Mouse (Mus musculus): ENCODE measurements around the gene Cabp2.

Gene Cabp2

DNA sequence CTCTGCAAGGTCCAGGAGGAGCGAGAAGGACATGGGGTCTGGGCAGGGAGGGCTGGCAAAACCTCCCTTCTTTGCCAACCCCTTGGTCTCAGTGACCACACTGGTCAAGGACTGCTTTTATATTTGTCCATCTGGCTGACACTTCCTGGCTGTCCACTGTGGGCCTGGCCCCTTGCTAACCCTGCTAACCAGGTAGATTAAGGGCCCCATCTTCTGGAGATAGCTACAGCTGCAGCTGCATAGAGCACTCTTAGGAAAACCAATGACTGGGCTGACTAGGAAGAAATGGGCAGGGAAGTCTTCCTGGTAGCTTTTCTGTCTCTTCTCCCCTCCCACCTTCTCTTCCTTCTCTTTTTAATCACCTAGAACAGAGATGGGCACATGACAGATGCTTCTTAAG is 3.6 kb downstream of the Cabp2 start:
- CTCF ChIA-PET: interaction anchor here (0.5 to 2.4 kb wide), 11 partner anchors 10 to 210 kb away, joined by 3 to 11 read pairs (median 3); partner anchors contain the start of genes Cdk2ap2 (in 1 of the 4) and Gstp2 (in 1 of the 4)
- POLR2A ChIA-PET: interaction anchor here in 3 of 4 experiments (0.8 to 6.7 kb wide), 16 partner anchors 9 to 198 kb away, joined by 3 to 45 read pairs (median 4); partner anchors contain the start of genes Cdk2ap2 (in 3 of the 3), Ankrd13d (in 1 of the 3), Gstp2 (in 1 of the 3) and Gstp3 (in 1 of the 3)

DNA sequence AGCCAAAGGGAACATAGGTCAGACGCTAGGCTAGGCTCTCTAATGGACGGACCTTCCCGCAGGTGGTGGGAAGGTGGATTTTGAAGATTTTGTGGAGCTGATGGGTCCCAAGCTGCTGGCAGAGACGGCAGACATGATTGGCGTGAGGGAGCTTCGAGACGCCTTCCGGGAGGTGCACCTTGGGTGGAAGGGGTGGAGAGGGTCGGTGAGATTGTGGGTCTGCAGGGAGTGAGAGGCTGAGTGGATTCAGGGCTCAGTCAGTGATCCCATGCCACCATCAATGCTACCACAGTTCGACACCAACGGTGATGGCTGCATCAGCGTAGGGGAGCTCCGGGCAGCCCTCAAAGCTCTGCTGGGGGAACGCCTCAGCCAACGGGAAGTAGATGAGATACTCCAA is 4.8 kb downstream of the Cabp2 start:
- CTCF ChIA-PET: interaction anchor here in 2 of 4 experiments (1.3 to 2.4 kb wide), 3 partner anchors 8 to 142 kb away, joined by 3 to 11 read pairs (median 5); no protein-coding TSS in a partner anchor
- POLR2A ChIA-PET: interaction anchor here in 3 of 4 experiments (0.6 to 6.7 kb wide), 11 partner anchors 9 to 951 kb away, joined by 3 to 45 read pairs (median 4); partner anchors contain the start of genes Cdk2ap2 (in 3 of the 3), Gstp3 (in 2 of the 3) and Ankrd13d (in 1 of the 3)

DNA sequence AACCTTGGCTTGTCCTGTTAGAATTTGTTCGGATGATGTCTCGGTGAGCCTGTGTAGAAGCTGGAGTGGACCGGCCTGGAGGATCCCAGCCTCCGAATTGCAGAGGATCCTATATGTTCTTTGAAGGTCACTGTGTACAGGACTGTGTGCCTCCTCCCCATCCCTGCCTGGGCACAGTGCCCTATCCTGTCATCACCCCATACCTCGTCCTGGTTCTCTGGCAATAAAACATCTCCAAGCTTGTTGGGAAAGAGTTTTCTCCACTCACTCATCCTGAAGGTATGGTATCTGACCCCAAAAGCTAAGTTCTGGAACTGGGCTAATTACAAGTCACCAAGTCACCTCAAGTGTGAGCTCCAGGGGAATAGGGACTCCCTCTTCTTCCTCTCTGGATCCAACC is 5.7 kb downstream of the Cabp2 start:
- ChIA-PET POLR2A (interaction anchor here in 2 of 4 experiments (1.6 to 2.0 kb wide), 3 partner anchors 27 to 31 kb away, joined by 3 to 7 read pairs (median 4); partner anchors contain the start of gene Gstp3 (in 2 of the 2)), CTCF (interaction anchor here in 1 of 4 experiments (0.6 to 1.5 kb wide), 3 partner anchors 9 to 689 kb away, joined by 3 to 4 read pairs (median 3); no protein-coding TSS in a partner anchor)

DNA sequence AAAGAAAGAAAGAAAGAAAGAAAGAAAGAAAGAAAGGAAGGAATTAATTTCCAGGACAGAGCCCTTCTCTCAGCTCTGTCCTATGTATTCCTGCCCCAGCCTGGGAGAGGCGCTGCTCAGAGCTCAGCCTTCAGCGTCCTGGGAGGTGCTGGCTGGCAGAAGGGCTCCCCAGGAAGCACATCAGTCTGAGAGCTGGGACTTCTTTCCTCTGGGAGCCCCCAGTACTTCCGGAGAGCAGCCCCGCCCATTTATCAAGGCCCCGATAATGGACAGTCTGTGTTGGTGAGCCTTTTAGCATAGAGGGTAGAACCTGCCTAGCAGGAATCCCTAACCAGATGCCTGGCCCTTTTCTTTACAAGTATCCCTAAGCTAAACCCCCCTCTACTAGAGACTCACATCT is 6.8 kb downstream of the Cabp2 start:
- ChIA-PET CTCF (interaction anchor here in 1 of 4 experiments (1.4 to 1.5 kb wide), 2 partner anchors 8 to 37 kb away, joined by 3 to 4 read pairs; no protein-coding TSS in a partner anchor), POLR2A (interaction anchor here in 3 of 4 experiments (0.6 to 1.7 kb wide), 9 partner anchors 9 to 158 kb away, joined by 3 to 7 read pairs (median 4); partner anchors contain the start of genes Cdk2ap2 (in 2 of the 3), Gstp3 (in 1 of the 3), Ndufv1 (in 1 of the 3) and Rad9a (in 1 of the 3))

DNA sequence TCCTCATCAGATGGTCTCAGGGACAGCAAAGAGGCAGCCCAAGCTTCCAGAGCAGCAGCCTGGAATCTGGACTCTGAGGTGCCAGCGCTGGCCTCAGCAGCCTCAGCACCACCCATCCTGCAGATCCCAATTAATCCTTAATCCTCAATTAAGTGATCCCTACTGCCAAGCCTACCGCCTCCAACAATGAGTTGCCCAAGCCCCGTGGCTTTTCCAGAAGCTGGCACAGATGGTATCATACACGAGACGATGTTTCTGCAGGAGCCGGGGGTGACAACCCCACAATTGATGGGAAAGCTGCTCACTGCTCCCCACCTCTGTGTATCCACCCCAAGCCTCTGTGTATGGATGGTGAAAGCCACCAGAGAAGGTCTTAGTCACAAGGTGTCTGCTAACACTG is 7.8 kb downstream of the Cabp2 start:
- CTCF ChIA-PET: interaction anchor here in 2 of 4 experiments (0.6 to 1.5 kb wide), 4 partner anchors 10 to 435 kb away, joined by 3 read pairs; partner anchors contain the start of gene Pitpnm1 (in 1 of the 2)

DNA sequence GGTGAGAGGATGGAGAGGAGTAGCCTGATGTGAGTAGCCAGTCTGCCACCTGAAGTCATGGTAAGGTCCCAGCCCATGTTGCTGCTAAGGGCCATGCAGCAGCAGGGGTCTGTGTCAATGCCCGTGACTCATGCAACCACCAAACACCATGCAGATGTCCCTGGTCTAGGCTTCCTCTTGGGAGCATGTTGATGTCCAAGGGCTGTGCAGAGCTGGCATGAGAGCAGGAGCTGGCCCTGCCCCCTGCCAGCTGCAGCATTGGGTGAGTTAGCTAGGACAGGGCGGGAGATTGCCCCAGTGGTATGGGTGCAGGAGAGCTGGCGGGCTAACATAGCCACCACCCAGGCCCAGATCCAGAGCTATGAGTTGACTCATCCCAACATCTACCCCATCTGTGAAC is 9.1 kb downstream of the Cabp2 start:
- ChIA-PET CTCF (interaction anchor here in 1 of 4 experiments (1.1 kb wide), 1 partner anchor 116 kb away, joined by 4 read pairs; no protein-coding TSS in a partner anchor), POLR2A (interaction anchor here in 3 of 4 experiments (0.5 to 1.2 kb wide), 6 partner anchors 9 to 178 kb away, joined by 3 to 4 read pairs (median 4); partner anchors contain the start of gene Aip (in 1 of the 3))

More for the DNA sequence above, 7.8 kb downstream of the Cabp2 start:
- POLR2A ChIA-PET: interaction anchor here in 3 of 4 experiments (1.0 to 1.7 kb wide), 6 partner anchors 8 to 159 kb away, joined by 3 to 7 read pairs (median 4); partner anchors contain the start of genes Cdk2ap2 (in 2 of the 3) and Rad9a (in 1 of the 3)

DNA sequence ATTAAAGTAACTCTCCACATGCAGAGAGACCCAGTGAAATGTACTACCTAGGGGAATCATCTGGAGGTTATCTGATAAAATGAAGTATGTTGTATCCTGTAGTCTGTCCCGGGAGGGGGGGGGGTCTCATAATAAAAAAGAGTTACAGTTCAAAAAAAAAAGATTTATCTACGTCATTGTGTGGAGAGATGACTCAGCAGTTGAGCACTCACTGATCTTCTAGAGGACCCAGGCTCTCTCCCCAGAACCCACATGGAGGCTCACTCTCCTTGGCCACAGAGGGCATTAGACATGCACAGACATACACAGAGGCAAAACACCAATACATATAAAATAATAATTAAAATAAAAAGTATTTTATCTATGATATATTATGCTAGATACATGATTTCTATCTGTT is 10.0 kb downstream of the Cabp2 start:
- ChIA-PET POLR2A (interaction anchor here in 1 of 4 experiments (1.0 kb wide), 1 partner anchor 34 kb away, joined by 4 read pairs; the partner anchor contains the start of gene Aip), CTCF (interaction anchor here in 1 of 4 experiments (0.7 kb wide), 1 partner anchor 350 kb away, joined by 3 read pairs; no protein-coding TSS in a partner anchor)

DNA sequence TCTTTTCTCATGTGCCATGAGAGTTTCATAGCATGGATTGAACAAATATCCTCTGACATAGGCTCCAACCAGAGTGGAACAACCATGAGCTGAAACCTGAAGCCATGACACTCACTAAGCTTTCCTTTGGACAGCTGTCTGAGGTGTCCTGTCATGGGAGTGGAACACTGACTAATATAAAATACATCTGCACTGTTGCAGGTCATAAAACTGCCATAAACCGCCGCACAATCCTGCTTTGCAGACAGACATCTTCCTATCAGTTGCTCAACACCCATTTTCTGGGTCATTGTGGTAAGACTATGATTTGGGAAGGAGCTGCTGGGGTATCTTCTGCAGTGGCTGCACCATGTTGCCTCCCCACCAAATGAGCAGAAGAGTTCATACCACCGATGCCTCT is 11.4 kb downstream of the Cabp2 start:
- POLR2A ChIA-PET: interaction anchor here in 2 of 4 experiments (0.8 to 3.3 kb wide), 12 partner anchors 9 to 139 kb away, joined by 3 to 19 read pairs (median 4); partner anchors contain the start of genes Aip (in 1 of the 2), Gstp1 (in 1 of the 2), Gstp2 (in 1 of the 2) and Ndufv1 (in 1 of the 2)
- CTCF ChIA-PET: interaction anchor here in 3 of 4 experiments (0.6 to 1.3 kb wide), 5 partner anchors 9 to 80 kb away, joined by 3 to 5 read pairs (median 3); partner anchors contain the start of gene Ndufv1 (in 1 of the 3)

DNA sequence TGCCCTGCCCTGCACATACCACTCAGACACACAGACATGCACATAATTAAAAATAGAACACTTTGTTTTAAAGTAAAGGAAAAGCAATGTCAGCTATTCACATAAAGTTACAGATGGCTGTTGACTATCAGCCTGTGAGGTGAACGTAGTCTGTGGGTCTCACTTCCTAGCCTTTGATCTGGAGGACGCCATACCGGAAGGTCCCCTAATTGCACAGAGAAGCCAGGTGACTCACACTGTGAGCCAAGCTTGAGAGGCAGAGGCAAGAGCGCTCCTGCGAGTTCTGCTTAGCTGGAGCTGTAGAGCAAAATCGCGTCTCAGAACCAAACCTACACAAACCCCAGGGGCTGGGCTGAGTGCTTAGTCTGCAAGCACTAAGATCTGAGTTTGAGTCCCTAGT is 12.4 kb downstream of the Cabp2 start:
- POLR2A ChIA-PET: interaction anchor here in 3 of 4 experiments (0.8 to 3.3 kb wide), 22 partner anchors 8 to 189 kb away, joined by 3 to 19 read pairs (median 4); partner anchors contain the start of genes Aip (in 1 of the 3), Ankrd13d (in 1 of the 3), Gstp1 (in 1 of the 3) and Gstp2 (in 1 of the 3)
- CTCF ChIA-PET: interaction anchor here in 3 of 4 experiments (0.6 to 3.1 kb wide), 5 partner anchors 9 to 140 kb away, joined by 3 to 11 read pairs (median 4); partner anchors contain the start of gene Aip (in 1 of the 3)

DNA sequence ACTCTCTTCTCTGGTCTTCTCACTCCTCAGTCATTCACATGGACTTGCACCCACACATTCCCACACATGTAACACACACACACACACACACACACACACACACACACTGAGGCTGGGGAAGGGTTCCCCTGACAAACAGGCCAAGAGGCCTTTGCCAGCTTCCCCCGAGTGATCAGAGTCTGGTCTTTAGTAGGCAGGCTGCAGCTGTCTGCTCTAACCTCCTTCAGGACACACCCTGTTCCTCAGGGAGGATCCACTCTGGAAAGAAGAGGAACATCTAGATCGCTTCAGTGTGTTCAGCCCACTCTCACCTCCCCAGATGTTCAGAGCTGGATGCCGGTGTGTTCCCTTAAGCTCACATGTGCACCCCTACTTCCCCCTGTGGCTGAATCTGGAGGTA is 13.0 kb downstream of the Cabp2 start:
- POLR2A ChIA-PET: interaction anchor here (0.5 to 3.3 kb wide), 23 partner anchors 8 to 188 kb away, joined by 3 to 19 read pairs (median 4); partner anchors contain the start of genes Aip (in 1 of the 4), Ankrd13d (in 1 of the 4), Gm49405 (in 1 of the 4) and Gstp2 (in 1 of the 4)
- CTCF ChIA-PET: interaction anchor here in 3 of 4 experiments (0.6 to 3.1 kb wide), 8 partner anchors 9 to 345 kb away, joined by 3 to 11 read pairs (median 3); partner anchors contain the start of genes AC109138.7 (in 1 of the 3), Aip (in 1 of the 3) and Clcf1 (in 1 of the 3)

DNA sequence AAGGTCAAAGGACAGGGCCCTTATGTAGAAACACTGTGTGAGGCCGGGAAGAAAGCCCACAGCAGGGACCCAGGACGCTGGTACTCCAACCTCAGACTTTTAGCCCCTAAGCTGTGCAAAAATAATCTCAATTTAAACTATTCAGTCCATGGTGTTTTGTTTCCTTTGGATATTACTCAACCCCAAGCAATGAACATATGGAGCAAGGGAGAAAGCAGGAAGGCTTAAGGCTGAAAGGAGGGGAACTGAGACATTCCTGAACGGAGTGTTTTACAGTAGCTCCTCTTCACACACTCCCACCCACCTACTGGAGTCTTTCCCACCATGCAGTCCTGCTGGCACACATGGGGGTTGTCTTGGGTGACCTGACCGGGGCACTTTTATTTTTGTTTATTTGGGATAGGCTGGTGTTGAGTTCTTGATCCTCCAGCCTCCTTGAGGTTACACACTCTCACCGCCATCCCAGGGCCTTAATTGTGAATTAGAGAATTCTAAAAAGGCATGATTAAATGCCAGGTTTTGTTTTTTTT is 13.5 kb downstream of the Cabp2 start:
- ChIA-PET CTCF (interaction anchor here (0.6 to 3.1 kb wide), 11 partner anchors 10 to 918 kb away, joined by 3 to 11 read pairs (median 3); partner anchors contain the start of genes AC109138.7 (in 1 of the 4), Aip (in 1 of the 4) and Clcf1 (in 1 of the 4)), POLR2A (interaction anchor here (0.5 to 3.3 kb wide), 21 partner anchors 8 to 137 kb away, joined by 3 to 19 read pairs (median 4); partner anchors contain the start of genes Gm49405 (in 1 of the 4), Gstp2 (in 1 of the 4), Nudt8 (in 1 of the 4) and Pold4 (in 1 of the 4))

DNA sequence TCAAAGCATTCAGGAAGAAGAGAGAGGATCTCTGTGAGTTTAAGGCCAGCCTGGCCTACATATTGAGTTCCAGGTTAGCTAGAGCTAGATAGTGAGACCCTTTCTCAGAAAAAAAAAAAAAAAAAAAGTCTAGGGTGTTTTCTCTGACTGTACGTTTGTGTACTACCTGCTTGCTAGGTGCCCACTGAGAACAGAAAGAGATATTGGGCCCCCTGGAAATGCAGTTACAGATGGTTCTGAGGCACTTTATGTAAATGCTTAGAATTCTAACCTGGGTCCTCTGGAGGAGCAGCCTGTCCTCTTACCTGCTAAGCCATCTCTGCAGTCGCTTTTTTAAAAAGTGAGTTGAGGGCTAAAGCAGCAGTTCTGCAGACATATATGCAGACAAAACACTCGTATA is 14.4 kb downstream of the Cabp2 start:
- POLR2A ChIA-PET: interaction anchor here (0.6 to 3.3 kb wide), 9 partner anchors 12 to 642 kb away, joined by 3 to 19 read pairs (median 5); partner anchors contain the start of genes Gm49405 (in 1 of the 4) and Nudt8 (in 1 of the 4)
- CTCF ChIA-PET: interaction anchor here in 3 of 4 experiments (0.6 to 3.1 kb wide), 6 partner anchors 11 to 950 kb away, joined by 3 to 23 read pairs (median 8); no protein-coding TSS in a partner anchor

DNA sequence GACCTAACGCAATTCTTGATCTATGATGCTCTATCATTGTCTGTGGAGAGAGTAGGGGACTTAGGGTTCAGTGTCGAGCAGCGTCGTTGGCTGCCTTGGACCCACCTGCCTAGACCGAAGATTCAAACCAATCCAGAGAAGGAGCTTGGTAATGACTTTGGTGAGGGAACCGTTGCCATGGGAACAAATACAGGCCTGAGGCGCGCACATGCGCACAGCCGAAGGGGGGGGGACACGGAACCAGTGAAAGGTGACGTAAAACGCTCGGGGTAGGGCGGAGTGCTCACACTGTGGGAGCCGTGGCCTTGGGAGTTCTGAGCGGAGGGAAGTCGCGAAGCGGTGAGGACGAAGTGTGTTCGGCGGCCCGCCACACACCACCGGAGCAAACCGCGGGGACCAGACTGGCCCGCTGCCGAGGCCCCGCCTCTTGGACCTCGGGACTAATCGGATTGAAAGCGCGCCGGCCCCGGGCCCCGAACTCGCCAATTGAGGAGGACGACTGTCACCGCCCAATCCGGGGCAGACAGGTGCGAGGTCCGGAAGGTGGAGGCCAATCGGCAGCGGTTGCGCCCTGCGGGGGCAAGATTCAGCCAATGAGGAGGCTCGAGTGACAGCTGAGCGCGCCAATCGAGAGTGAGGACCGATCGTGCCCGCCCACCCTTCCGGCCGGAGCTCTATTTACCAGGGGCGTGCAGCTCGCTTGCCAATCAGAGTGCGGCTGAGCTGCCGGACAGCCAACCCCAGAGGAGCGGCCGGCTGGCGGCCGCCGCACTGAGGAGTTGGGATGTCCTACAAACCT is 15.5 kb downstream of the Cabp2 start, which contains the start of gene Cdk2ap2:
Cdk2ap2 (plus strand) TSS at position 541 of the 799 bp plus-strand sequence.
- ChIA-PET POLR2A (interaction anchor here (0.6 to 3.5 kb wide), 146 partner anchors 8 to 1199 kb away, joined by 3 to 51 read pairs (median 4); partner anchors contain the start of genes Aip (in 3 of the 4), Gstp2 (in 3 of the 4), Ppp1ca (in 3 of the 4) and Rad9a (in 3 of the 4)), CTCF (interaction anchor here (0.5 to 2.3 kb wide), 38 partner anchors 9 to 359 kb away, joined by 3 to 17 read pairs (median 4); partner anchors contain the start of genes Aip (in 2 of the 4), Ppp1ca (in 2 of the 4), AC109138.7 (in 1 of the 4) and Ankrd13d (in 1 of the 4))

DNA sequence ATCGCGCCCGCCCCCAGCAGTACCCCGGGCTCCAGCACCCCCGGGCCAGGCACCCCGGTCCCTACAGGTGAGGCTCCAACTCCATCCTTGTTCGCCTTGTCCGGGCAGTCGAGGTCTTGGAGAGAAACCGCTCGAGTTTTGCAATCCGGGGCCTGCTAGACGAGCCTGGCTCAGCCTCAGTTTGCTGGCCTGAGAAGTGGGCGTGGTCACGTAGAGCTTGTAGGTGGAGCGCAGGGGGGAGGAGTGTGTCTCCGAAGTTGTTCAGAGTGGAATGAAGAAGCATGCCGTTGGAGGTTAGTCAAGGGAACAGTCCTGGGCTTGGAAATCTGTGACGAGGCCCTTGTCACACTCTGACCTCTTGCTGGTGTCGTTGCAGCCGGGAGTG is 16.1 kb downstream of the Cabp2 start:
- ChIA-PET POLR2A (interaction anchor here (0.6 to 3.5 kb wide), 130 partner anchors 9 to 1198 kb away, joined by 3 to 51 read pairs (median 4); partner anchors contain the start of genes Aip (in 3 of the 4), Gstp2 (in 3 of the 4), 1810055G02Rik (in 2 of the 4) and Aldh3b1 (in 2 of the 4)), CTCF (interaction anchor here (0.8 to 2.3 kb wide), 32 partner anchors 12 to 359 kb away, joined by 3 to 17 read pairs (median 4); partner anchors contain the start of genes Ppp1ca (in 2 of the 4), AC109138.7 (in 1 of the 4), Aip (in 1 of the 4) and Ankrd13d (in 1 of the 4))

DNA sequence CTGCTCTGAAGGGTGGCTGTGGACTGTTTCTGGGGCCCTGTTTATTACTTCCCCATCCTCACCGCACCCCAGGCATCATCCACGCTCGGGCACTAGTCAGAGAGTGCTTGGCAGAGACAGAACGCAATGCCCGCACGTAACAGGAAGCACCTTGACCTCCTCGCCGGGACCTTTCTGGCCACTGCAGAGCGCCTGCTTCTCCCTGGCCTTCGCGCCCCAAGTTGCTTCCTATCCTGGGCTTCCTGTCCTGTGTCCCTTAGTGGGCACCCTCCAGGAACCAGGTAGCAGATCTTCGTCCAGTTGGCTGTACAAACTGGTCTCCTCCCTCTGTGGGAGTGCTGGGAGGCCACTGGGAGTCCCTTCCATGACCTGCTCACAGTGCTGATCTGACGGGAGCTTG is 17.0 kb downstream of the Cabp2 start:
- ChIA-PET POLR2A (interaction anchor here in 3 of 4 experiments (0.6 to 3.5 kb wide), 35 partner anchors 14 to 204 kb away, joined by 3 to 42 read pairs (median 4); partner anchors contain the start of genes Pold4 (in 2 of the 3), AC109138.7 (in 1 of the 3), Aip (in 1 of the 3) and Clcf1 (in 1 of the 3)), CTCF (interaction anchor here (0.6 to 2.2 kb wide), 53 partner anchors 12 to 235 kb away, joined by 3 to 17 read pairs (median 4); partner anchors contain the start of genes Ppp1ca (in 2 of the 4), Rad9a (in 2 of the 4), Aip (in 1 of the 4) and Ankrd13d (in 1 of the 4))
